Mouse (Mus musculus) brain, adult 2 months (tissue): ENCODE results near the gene Ifna7.
"Not testable (repeated sequence)": the region's sequence is repeated elsewhere in the genome, so short reads cannot be mapped to it uniquely, and the experiment has no call there.

Experiments
- DNase-seq: peaks from one replicate; pipeline ENCODE4 v3.0.0; 2011; ENCODE audit warnings: low read depth, low spot score

The Ifna7 gene

DNA sequence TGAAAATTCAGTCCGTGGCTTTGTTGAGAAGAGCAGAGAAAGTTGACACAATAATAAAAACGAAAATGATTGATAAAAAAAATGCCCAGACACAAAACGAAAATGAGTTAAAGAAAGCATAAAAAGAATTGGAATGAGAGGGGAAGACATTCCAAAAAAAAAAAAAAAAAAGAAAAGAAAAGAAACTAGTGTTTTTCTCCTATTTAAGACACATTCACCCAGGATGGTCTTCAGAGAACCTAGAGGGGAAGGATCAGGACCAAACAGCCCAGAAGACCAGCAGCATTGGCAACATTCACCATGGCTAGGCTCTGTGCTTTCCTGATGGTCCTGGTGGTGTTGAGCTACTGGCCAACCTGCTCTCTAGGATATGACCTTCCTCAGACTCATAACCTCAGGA, at the start of gene Ifna7:
TSS of gene Ifna7 (plus strand) at position 301 of the 400 bp plus-strand sequence.
- DNase-seq = no peak

GRCm38 (mm10) chr4:88773534-88773933, 42.5 kb upstream of the Ifna7 start, which contains the start of gene Gm13290:
Gene Gm13290, plus strand, starts transcription at chr4:88773834.
- DNase-seq = not testable (repeated sequence)

- not testable (repeated sequence) for DNase-seq
Measured at GRCm38 (mm10) chr4:88776622-88777021, 39.4 kb upstream of the Ifna7 start, which contains the start of gene Gm13289. Gene Gm13289, plus strand, starts transcription at chr4:88776922.

GRCm38 (mm10) chr4:88779550-88779949, 36.5 kb upstream of the Ifna7 start, which contains the start of gene Gm13272:
Gene Gm13272, plus strand, starts transcription at chr4:88779850.
- DNase-seq = not testable (repeated sequence)

DNA sequence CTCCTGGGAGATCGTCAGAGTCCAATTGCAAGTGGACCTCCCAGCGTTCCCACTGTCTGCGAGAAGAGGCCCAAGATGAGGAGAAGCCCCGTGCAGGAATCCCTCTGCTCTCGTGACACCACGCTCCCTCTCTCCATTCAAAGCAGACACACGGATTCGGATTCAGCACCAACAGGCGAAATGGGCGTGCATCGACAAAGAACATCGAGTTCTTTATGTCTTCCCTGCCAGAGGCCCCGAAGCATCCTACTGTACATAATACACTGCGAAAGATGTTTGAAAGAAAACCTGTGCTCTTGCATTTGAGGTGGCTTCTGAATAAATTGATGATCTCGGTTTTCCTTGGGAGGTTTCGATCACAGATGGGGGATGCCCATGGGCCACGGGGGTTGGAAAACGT, 35.7 kb upstream of the Ifna7 start:
- not testable (repeated sequence) for DNase-seq

DNA sequence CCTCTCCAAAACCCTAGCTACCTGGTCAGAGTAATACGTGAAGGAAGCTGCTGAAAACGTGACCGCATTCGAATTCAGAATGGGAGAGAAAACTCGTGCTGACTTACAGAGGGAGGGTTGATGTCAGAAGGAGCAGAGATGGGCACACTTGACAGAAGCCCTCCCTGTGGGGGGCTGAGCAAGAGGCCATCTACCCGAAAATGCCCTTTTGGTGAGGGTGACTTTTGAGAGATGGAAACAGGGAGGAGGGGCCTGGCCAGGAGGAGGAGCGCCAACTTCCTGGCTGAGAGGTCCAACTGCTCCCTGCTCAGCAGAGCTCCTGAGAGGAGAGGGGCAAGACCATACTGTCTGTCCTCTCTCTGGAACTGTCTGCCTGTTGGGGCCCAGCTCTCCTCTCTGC, 34.2 kb upstream of the Ifna7 start, which contains the start of gene Ifnz:
TSS of gene Ifnz (plus strand) at position 301 of the 400 bp plus-strand sequence.
- not testable (repeated sequence) for DNase-seq

- DNase-seq = not testable (repeated sequence)
Measured at GRCm38 (mm10) chr4:88782335-88782734, 33.7 kb upstream of the Ifna7 start.

GRCm38 (mm10) chr4:88785409-88785808, 30.6 kb upstream of the Ifna7 start, which contains the start of gene Gm13276:
Gene Gm13276, plus strand, starts transcription at chr4:88785709.
- DNase-seq = not testable (repeated sequence)

- DNase-seq = not testable (repeated sequence)
Measured at GRCm38 (mm10) chr4:88788402-88788801, 27.6 kb upstream of the Ifna7 start, which contains the start of gene Gm13277. Gene Gm13277, plus strand, starts transcription at chr4:88788632.

GRCm38 (mm10) chr4:88791250-88791649, 24.8 kb upstream of the Ifna7 start, which contains the start of gene Gm13278:
Gene Gm13278, plus strand, starts transcription at chr4:88791550.
- not testable (repeated sequence) for DNase-seq

GRCm38 (mm10) chr4:88793936-88794675, 21.9 kb upstream of the Ifna7 start, which contains the start of gene Gm13275:
Gene Gm13275, plus strand, starts transcription at chr4:88794487.
- DNase-seq = not testable (repeated sequence)

GRCm38 (mm10) chr4:88797097-88797496, 18.9 kb upstream of the Ifna7 start, which contains the start of gene Gm13279:
Gene Gm13279, plus strand, starts transcription at chr4:88797397.
- not testable (repeated sequence) for DNase-seq

- DNase-seq = not testable (repeated sequence)
Measured at GRCm38 (mm10) chr4:88799365-88799764, 16.7 kb upstream of the Ifna7 start, which contains the start of gene Gm13285. Gene Gm13285, plus strand, starts transcription at chr4:88799665.

GRCm38 (mm10) chr4:88802954-88803353, 13.1 kb upstream of the Ifna7 start, which contains the start of gene Gm13287:
Gene Gm13287, plus strand, starts transcription at chr4:88803254.
- not testable (repeated sequence) for DNase-seq

DNA sequence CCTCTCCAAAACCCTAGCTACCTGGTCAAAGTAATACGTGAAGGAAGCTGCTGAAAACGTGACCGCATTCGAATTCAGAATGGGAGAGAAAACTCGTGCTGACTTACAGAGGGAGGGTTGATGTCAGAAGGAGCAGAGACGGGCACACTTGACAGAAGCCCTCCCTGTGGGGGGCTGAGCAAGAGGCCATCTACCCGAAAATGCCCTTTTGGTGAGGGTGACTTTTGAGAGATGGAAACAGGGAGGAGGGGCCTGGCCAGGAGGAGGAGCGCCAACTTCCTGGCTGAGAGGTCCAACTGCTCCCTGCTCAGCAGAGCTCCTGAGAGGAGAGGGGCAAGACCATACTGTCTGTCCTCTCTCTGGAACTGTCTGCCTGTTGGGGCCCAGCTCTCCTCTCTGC, 10.8 kb upstream of the Ifna7 start, which contains the start of gene Gm13288:
TSS of gene Gm13288 (plus strand) at position 301 of the 400 bp plus-strand sequence.
- not testable (repeated sequence) for DNase-seq

GRCm38 (mm10) chr4:88805761-88806160, 10.3 kb upstream of the Ifna7 start:
- not testable (repeated sequence) for DNase-seq

DNA sequence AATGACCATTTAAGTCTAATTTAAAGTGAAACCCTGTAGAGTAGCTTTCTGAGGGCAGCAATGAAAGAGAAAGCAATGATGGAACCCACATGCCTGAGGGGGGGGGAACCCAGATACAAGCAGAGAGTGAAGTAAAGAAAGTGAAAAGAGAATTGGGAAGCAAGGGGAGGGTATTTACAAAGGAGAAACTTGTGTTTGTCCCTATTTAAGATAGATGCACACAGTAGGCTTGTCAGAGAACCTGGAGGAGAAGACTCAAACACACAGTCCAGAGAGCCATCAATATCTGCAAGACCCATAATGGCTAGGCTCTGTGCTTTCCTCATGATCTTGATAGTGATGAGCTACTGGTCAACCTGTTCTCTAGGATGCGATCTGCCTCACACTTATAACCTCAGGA, 3.6 kb downstream of the Ifna7 start, which contains the start of gene Ifna11:
TSS of gene Ifna11 (plus strand) at position 301 of the 400 bp plus-strand sequence.
- no peak for DNase-seq

- DNase-seq = peak; percentile 31
Measured at GRCm38 (mm10) chr4:88822995-88823394, 7.0 kb downstream of the Ifna7 start.

DNA sequence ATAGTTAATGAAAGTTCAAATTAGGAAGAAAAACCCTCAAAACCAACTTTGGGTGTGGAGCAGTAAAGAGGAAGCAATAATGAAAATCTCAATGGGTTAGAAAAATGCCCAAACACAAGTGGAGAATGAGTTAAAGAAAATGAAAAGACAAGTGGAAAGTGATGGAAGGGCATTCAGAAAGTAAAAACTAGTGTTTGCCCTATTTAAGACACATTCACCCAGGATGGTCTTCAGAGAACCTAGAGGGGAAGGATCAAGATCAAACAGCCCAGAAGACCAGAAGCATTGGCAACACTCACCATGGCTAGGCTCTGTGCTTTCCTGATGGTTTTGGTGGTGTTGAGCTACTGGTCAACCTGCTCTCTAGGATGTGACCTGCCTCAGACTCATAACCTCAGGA, 11.1 kb downstream of the Ifna7 start, which contains the start of gene Ifna6:
TSS of gene Ifna6 (plus strand) at position 301 of the 400 bp plus-strand sequence.
- DNase-seq = not testable (repeated sequence)

DNA sequence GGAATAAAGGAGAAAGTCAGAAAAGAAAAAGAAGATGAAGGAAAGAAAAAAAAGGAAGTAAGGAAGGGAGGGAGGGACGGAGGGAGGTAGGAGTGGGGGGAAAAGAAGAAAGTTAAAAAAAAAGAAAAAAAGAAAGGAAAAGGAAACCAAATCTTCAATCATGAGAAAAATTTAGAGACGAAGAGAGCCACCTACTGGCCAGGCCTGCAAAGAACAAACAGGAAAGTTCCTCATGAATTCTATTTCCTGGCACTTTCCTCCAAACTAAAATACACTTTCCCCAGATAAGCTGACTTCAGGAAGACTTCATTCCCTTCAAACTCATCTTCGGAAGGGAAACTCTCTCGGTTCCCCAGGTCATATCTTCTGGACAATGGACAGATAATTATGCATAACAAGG, 14.5 kb downstream of the Ifna7 start:
- peak; percentile 35 for DNase-seq

DNA sequence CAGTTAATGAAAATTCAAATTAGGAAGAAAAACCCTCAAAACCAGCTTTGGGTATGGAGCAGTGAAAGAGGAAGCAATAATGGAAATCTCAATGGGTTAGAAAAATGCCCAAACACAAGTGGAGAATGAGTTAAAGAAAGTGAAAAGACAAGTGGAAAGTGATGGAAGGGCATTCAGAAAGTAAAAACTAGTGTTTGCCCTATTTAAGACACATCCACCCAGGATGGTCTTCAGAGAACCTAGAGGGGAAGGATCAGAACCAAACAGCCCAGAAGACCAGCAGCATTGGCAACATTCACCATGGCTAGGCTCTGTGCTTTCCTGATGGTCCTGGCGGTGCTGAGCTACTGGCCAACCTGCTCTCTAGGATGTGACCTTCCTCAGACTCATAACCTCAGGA, 19.2 kb downstream of the Ifna7 start, which contains the start of gene Ifna5:
TSS of gene Ifna5 (plus strand) at position 301 of the 400 bp plus-strand sequence.
- DNase-seq = not testable (repeated sequence)

- DNase-seq = peak; percentile 29
Measured at GRCm38 (mm10) chr4:88838828-88839227, 22.8 kb downstream of the Ifna7 start.
